Mouse (Mus musculus) adipocyte (in vitro differentiated cells): ENCODE results near the gene Rftn1.

Experiments
- DNase-seq: peaks from one replicate; pipeline ENCODE4 v3.0.0-alpha.2; 2016; ENCODE audit warnings: low spot score

The Rftn1 gene

DNA sequence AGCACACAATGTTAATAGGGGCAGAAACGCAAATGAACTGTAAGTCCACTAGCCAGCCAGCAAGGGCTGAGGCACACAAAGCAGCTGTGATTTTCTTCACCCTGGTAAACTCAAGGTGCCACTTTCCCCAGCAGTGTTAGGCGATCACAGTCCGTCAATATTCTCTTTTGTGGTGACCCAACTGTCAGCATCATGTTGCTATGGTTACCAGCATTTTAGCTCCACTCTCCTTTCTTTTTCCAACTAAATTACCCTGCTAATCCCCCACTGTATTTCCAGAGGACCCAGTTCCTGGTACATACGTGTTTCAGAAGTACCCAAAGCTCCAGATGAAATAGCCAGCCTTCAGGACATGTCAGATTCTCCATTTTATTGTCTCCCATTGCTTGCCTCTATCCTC lies 169.1 kb downstream of the Rftn1 start:
- no peak for DNase-seq

DNA sequence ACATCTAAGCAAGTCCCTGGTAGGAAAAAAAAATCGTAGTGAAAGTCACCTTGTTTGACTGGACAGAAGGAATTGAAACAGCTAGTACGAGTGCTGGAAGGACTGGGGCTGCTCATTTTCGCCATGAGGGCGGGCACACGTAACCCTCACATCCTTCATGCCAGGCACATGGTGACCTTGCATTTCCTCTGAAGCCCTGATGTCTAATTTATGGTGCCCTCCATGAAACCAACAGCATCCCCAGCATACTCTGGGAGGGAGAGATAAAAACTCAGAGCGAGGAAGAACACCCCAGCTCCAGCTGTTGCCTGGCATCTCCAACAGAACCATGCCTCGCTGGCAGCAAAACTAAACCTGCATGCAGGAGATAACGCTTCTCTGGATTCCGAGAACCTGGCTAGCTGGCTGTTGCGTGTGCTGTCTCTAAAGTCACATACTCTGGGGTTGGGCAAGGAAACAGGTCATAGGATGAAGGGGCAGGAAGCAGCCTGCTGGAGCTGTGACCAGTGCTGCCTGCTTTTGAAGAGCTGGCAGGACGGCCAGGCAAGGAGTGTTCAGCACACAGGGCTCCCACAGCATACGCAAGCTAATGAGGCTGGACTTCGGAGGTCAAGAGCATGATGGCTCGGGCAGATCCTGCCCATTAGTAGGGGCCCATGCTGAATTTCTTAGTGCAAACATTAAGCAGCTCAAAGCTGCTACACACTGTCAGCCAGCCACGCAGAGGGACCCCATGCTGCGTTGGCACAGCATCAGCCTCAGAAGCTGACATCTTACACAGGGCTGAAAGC lies 170.1 kb downstream of the Rftn1 start:
- no peak for DNase-seq

DNA sequence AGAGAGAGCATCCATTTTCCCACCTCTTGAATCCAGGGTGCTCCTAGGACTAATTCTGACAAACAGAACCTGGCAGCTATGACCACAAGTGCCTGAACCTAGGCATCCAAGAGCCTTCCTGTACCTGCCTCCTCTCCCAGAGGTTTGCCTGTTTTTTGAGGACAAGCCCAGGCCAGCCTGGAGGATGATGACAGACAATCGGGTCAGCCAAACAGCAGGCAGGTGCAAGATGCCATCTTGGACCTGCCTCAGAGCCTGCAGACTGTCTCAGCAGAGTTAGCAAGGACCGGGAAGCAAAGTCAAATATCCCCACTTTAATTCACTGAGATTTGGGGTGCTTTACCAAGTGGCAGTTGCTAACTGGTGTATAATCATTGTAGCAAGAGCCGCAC lies 170.7 kb downstream of the Rftn1 start:
- no peak for DNase-seq

DNA sequence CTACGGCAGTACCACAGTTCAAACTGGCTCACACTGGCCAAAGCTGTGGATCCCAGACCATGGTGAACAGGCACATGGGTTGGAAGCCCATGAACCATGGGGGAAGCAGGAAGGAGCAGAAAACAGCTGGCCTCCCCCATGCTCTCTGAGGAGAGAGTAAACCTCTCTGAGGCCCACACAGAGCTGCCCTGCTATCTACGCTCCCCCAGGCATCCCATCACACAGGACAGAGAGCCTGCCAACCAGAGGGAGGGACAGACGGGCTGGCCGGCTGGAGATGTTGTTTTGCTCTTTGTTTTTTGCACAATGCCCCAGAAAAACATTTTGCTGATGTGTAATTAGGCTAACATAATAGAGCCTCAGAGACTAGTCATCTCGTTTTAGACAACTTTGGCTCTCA lies 171.4 kb downstream of the Rftn1 start:
- DNase-seq: no peak

DNA sequence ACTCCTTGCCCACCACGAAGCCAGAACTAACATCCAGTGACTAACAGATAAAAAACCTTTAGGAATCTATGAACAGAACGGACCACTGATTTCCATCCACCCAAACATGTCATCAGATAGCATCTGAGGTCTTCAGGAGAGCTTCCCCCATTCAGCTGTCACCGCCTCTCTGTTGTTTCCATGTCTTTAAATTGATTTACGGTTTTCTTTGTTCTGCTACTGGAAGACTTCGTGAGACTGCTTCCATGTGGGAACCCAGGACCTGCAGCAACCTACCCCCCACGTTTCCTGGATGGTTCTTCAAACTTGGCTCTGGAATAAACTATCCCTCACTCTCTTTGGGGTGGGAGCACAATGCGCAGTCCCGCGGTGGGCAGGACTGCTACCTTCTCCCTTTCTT lies 175.8 kb downstream of the Rftn1 start:
- DNase-seq: no peak

DNA sequence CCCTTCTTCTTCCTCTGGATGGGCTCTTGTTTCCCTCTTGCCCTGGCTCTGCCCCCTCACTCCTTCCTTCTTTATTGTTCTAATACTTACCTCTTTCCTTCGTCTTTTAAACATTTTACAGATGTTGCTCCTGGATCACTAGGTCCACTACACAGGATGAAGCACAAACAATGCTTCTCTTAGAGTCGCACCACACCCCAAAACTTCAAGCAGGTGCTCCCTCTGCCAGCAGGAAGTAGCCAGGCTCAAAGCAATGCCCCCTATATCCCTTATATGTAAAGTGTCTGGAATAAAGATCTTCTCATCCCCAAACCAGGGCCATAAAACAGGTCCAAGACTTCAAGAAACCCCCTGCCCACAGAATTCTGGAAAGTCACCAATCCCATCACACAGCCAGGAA lies 176.6 kb downstream of the Rftn1 start:
- no peak for DNase-seq

DNA sequence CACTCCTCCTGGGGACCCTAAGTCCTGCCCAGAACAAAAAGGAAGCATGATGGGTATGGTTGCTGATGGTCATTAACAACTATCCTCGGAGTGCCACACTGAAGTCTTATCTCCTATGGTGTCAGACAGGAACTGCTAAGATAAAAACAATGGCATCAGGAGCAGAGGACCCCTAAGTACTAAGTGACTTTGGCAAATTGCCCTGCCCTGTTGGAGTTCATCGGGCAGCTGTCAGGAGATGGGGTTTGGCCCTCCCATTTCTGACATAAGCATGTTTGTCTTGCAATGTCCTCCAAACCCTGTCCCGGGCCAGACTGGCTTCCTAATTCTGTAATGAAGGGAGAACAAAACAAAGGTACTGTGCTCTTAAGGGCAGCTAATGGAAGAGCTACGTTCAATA lies 180.4 kb downstream of the Rftn1 start:
- no peak for DNase-seq

DNA sequence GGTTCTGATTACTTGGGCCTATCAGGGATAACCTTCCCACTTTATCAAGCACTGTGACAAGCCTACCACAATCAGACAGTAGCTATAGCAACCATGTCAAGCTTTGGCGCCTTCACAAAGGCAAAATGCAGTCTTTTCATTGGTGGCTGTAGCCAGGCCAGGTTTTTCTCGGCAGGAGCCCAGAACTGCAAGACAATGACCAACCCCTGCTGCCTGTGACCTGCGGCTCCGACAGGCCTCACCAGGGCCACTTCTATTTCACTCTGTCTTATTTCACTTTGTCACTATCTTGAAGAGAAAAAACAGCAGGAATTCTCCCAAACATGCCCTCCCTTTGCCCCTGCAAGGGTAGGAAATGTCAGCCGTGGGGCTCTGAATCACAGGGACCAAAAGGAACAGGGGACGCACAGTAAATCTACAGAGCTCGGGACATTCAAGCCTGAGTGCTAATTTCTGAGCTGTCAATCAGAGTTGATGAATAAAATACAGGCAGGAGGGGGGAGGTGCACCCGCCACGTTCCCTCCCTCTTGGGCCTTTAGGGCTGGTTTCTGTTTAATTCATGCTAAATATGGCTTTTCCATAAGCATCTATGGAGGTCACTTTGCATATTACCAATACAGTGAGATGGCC lies 183.6 kb downstream of the Rftn1 start:
- no peak for DNase-seq

DNA sequence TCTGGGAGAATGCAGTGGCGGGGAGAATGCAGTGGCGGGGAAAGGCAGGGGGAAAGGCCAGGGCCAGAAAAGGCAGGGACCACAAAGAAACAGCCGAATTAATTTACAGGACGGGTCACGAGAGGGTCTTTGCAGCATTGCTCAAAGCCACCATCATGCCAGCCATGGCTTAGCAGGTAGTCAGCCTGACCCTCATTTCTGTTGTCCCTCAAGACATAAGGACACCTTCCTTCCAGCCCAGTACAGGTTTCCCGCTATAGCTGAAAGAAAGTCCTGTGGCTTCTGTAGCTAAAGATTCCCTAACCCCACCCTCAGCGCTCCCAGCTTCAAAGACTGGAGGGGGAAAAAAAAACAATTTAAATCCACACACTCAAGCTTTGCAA lies 184.1 kb downstream of the Rftn1 start:
- no peak for DNase-seq

DNA sequence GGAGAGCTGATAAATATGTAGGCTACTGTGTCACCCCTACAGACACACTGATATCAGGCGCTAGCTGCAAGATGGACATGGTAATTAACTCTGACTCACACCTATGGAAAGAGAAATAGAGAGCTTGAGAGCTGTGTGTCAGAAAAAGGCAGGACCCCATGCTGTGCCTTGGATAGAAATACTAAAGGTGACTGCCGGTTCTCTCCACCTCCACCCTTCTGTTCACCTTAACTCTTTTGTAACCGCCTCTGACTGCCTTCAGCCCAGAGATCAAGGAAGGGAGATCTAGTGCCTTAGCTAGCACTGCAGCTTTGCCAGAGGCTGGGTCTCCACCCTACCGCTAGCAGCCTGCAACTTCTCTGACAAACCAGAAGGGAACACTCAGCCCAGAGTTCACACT lies 187.3 kb downstream of the Rftn1 start:
- DNase-seq: no peak

DNA sequence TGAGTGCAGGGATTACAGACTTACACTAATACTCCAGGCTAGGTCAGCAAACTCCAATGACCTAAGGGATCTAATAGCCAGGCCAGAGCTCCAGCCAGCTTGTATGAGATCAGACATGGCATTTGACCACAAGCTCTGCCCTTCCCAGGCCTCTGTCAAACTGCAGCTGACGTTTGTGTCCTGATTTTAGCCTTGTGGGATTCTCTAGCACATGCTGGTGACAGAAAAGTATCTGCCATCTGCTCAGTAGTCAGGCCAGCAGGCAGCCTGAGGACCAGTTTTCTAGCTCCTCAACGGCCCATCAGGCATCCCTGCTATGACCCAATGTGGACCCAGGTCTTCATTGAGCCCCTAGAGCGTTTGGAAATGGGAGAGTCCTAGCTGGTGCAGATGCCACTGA lies 188.3 kb downstream of the Rftn1 start:
- no peak for DNase-seq

DNA sequence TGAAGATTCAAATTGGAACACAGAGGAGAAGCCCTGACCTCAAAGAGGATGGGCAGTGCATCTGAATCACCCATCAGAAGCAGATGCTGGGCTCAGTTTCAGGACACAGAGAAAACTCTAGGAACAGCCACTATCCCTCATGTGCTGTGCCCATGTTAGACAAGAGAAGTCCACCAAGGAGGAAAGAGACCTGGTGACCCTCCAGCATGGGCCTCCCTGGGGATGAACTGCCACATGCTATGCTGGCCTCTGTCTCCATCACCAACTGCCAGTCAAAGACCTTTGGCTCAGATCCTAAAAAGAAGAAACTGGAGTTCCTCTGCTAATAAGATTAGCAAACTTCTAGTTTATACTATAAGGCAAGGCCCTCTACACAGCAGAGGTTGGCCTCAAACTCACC lies 188.7 kb downstream of the Rftn1 start:
- DNase-seq: no peak

DNA sequence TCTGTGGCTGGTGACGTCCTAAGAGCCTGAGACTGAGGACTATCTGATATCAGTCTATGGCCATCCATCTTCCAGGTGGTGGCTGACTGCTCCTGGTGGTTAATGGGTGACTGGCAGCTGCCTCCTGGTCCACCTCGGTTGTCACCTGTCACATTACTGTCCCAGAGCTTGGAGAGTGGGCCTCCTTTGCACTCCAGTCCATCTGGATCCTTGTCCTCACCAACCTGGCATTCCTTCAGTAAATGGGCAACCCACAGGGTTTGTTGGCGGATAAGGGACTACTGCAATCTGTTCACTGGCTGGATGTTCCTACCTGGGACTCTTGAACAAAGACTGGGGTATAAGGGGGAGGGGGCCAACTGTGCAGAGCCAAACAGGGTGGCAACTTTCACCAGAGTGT lies 189.9 kb downstream of the Rftn1 start:
- DNase-seq: no peak

DNA sequence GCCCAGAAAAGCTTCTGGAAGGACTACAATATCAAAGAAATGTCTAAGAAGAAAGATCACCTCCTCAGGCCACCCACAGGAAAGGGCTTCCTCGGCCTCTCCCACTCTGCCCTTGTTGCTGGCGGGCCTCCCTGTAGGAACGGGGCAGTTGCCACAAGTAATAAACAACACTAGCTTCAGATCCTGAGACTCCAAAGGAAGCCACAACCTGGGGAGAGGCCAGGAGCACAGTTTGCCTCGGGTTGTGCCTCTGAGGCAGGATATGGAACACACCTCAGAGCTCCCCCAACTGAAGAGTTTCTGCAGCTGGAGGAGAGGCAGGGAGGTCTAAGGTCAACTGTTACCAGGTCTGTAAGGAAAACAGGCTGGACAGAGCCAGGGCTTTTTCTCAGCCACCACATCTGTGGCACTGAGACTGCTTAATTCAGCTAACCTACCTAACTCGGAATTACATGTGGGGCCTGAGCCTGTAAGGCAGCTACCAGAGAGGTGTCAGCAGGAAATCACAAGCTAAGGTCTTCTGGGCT lies 193.8 kb downstream of the Rftn1 start:
- DNase-seq: no peak

DNA sequence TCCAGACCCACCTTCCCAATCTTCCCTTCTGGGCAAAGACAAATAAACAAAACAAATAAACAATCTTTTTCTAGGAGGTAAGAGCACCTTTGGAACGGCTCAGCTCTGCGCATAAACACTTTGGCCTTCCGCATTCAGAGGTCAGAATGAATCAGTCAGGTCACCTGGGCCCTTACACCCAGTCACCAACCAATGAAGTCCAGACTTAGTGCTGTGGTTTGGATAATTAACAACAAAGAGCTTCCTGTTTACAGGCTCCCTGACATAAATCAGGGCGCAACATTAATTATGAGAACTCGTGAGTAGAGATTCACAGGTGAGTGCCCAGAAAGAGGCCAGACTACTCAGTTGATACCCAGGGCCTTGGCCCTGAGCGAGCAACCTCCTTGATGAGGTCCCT lies 194.4 kb downstream of the Rftn1 start:
- DNase-seq: no peak

DNA sequence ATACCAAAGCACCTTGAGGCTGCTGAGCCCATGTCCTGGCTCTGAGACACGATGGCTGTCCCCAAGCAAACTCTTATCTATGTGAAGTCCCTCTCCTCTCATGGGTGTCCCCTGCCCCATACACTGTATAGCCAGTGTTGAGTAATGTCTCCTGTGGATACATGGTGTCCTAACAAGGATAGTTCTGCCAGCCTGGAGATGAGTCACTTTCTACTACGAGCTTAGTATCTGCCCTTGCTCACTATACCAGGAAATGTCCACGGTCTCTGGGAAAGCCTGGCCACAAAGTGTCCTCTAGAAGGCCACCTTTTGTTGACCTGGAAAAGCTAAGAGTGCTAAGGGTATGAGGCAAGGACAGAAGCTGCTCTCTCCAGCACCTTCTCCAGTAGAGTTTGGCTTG lies 195.2 kb downstream of the Rftn1 start:
- peak; percentile 2 for DNase-seq

DNA sequence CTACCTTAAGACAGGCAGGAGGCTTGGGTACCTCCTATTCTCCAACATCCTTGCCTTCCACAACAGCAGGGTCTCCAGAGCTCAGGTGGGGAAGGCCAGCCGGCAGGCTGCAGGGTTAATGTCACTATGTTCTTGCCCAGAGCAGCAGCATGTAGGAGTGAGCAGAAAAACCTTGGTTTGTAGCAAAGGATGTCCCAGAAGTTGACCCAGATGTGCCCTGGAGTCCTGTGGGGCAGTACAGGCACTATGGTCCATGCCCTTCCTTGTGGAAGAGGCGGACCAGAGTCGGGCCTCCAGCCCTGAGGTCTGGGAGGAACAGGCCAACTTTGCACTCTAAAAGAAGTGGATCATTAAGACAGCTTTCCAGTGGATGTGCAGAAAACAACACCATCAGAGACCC lies 196.8 kb downstream of the Rftn1 start:
- DNase-seq: no peak

DNA sequence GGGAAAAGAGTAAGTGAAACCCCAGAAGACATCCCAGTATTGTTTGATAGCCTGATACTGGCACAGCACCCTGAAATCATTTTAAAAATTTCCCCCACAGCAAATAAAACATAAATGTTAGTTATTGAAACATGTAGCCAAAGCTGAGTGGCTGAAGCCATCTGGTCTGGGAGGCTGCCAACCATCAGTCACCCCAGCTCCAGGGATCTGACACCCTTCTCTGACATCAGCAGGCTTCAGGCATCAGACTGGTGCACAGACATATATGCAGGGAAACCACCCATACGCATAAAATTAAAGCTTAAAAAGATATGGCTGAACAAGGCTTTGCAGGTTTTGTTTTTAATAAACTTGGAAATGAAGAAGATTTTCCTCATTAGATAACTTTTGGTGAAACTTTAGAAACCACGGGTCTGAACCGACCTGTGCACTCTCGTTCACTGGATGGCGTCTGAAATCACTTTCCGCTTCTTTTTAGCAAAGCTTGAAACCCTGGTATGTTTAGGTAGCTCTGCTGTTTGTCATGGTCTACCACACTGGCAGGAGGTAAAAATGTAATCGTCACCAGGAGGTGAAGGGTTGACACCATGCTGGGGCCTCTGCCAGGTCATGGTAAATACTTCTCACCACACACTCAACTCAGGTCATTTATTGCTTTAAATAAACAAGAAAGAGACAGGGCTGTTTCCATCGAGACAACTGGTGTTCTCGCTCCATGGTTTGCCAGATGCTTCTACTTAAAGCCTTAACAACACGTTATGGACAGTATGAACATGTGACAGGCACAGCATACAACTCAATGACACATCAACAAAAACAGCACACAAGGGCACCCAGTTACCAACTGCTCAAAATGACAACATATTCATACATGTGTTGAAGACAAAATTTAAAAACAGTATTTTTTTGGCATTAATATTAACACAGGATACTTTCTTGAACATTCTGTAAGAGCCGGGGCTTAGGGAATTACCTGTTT lies 197.6 kb downstream of the Rftn1 start:
- DNase-seq: no peak

DNA sequence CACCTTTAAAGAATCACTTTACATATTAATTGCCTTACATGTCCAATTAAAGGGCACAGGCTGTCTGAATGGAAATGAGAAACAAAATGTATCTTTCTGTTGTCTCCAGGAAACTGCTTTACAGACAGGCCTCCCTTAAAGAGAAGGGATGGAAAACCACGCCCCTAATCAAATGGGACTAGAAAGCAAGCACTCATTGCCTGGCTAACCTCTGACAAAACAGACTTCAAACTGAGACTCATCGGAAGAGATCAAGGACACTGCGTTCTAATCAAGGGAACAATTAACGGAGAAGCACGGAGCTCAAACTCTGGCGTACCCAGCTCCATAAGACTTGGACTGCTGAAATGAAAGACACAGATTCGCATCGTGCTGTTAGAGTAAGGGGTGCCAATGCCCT lies 200.9 kb downstream of the Rftn1 start:
- DNase-seq: no peak

DNA sequence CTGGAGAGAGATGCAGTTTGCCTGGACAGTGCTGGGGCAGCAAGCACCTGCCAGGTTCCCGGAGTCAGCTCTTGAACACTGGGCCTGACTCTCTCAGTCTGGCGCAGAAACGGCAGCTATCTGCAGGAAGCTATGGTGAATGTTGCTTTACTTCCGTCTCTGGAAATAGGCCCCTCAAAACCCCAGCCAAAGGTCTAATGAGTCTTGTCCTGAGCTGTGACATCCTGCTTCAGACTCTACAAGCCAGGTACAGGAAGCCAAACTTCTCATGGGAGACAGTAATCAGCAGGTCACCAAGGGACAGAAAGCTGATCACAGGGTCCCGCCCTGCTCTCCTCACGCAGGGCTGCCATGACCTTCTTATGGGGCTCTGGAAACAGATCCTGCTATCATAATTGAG lies 203.4 kb downstream of the Rftn1 start:
- DNase-seq: no peak

DNA sequence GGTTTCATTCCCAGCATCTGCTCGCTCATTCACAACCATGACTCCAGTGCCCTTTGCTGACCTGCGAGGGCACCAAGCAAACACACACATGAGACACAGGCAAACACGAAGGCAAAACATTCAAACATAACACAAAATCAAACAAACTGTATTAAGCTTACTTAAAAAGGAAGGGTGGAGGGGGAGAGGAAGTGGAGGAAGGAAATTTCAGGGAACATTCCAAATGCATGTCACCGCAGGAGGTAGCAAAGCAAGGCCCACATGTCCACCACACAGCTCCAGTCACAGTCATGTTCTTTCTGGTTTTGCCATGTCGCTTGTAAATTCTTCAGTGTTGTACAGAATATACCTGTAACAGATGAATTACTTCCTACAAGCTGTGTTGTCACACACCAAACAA lies 207.0 kb downstream of the Rftn1 start:
- DNase-seq: no peak

DNA sequence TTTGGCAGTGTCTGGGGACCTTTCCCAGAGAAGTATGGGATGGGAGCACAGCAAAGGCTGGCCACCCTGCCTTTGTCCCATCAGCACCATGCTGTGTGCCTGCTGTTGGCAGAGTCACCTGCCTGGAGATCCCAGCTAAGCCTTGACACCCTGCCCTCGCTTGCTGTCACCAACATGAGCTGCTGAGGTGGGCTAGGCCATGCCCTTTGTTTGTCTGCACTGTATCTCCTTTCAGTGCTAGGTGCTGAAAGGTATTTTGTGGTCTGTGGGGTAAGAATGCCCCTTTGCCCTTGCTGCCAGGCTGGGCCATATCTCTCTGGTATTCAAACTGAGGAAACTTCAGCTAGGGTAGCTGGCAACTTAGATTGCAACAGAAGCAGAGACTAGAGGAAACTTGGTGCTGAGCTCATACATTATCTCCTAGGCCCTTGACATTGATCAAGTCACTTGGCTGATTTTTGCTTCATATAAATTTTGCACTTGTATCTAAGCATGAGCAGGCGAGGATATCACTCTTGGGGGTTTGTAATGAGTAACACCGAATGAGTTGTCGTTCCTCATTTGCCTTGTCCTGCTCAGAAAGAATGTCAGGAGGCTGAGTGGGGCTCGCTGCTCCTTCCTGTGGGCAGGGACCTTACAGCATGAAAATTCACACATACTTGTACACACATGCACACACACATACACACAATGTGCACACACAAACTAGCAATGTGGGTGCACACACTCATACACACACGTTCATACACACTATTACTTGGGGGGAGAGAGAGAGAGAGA lies 207.7 kb downstream of the Rftn1 start:
- no peak for DNase-seq
